Comparison of ENCODE assay signal across 18 mouse cellular contexts in genomic region chr11:86599378-86600208, GRCm38 (mm10). TPM values are rescaled to one million over a fixed set of nuclear protein-coding genes. Genes with fewer than 3 reads are reported as not detected.
A peak's percentile ranks its signal among the peaks of the same experiment; 100 is the strongest.
DNase-seq lines count a peak whose midpoint lies in the region; ATAC-seq and TF ChIP-seq lines count a peak whose summit lies in the region.
"Had no signal": no experiment of that assay in that cellular context is flagged by ENCODE, and none has a peak within 500 bp of the region (broad histone marks: within the 10 kb centered on the region; RNA-seq: fewer than 3 reads in every experiment).

No protein-coding gene starts in this region.

- DNase-seq in heart, adult 11 months, result peak; percentile 41
- no peak for DNase-seq in limb, embryonic 10.5 days (ENCODE audit: low spot score)
- DNase-seq in spleen, postnatal 36 days (ENCODE audit: low spot score in 2 of 2), result no peak
- DNase-seq: cerebellum, postnatal 25 days; heart, adult 18-20 months; lung, adult 2 months; lung, postnatal 36 days; thymus, adult 2 months had no signal

- no peak overlapping the region for H3K4me2 ChIP-seq in heart, embryonic 11.5 days
- no peak overlapping the region for H3K4me2 ChIP-seq in limb, embryonic 15.5 days
- no peak overlapping the region for H3K4me2 ChIP-seq in stomach, embryonic 15.5 days
- H3K4me2 ChIP-seq: hindbrain, embryonic 13.5 days; limb, embryonic 13.5 days; midbrain, embryonic 12.5 days had no signal

- no peak overlapping the region for H3K4me3 ChIP-seq in heart, embryonic 11.5 days (ENCODE audit: low read depth, low read length)
- no peak overlapping the region for H3K4me3 ChIP-seq in limb, embryonic 15.5 days
- H3K4me3 ChIP-seq in limb, embryonic 10.5 days, result no peak overlapping the region
- H3K4me3 ChIP-seq in embryonic fibroblast, embryonic 13.5 days (ENCODE audit: insufficient read depth, low read length), result no peak overlapping the region
- H3K4me3 ChIP-seq in stomach, embryonic 15.5 days (replicated peaks), result no peak overlapping the region
- H3K4me3 ChIP-seq: hindbrain, embryonic 13.5 days; limb, embryonic 13.5 days; midbrain, embryonic 12.5 days had no signal

- ATAC-seq in heart, embryonic 11.5 days (replicated peaks; ENCODE audit: insufficient number of reproducible peaks, low FRiP score, low TSS enrichment), result no peak
- ATAC-seq in limb, embryonic 15.5 days (ENCODE audit: insufficient number of reproducible peaks, low FRiP score, low TSS enrichment, low read depth), result no peak
- no peak; the same call in 1 of the 2 replicates for ATAC-seq in stomach, embryonic 15.5 days (ENCODE audit: insufficient read depth, low FRiP score, low read depth)
- ATAC-seq in activated CD4-positive, CD25-positive, alpha-beta regulatory T cell, adult 4 months, result no peak
- ATAC-seq: forebrain, embryonic 16.5 days; intestine, embryonic 16.5 days had no signal

- no peak overlapping the region for H3K9ac ChIP-seq in heart, embryonic 11.5 days (ENCODE audit: low read depth, low read length)
- H3K9ac ChIP-seq in limb, embryonic 15.5 days, result no peak overlapping the region
- H3K9ac ChIP-seq in stomach, embryonic 15.5 days, result no peak overlapping the region
- H3K9ac ChIP-seq: hindbrain, embryonic 13.5 days; limb, embryonic 13.5 days; midbrain, embryonic 12.5 days had no signal

- WGBS in heart, embryonic 11.5 days (ENCODE audit: insufficient replicate concordance), result 74% methylated on average over 4 of the region's 4 CpGs
- WGBS in limb, embryonic 15.5 days, result 63% methylated on average over 4 of the region's 4 CpGs
- 79% methylated on average over 4 of the region's 4 CpGs for WGBS in limb, embryonic 10.5 days
- 75% methylated on average over 4 of the region's 4 CpGs for WGBS in stomach, embryonic 15.5 days

- no peak for TF ChIP-seq CTCF in embryonic fibroblast, embryonic 13.5 days (IDR thresholded peaks at IDR 0.05; ENCODE audit: borderline replicate concordance, insufficient read depth, low read length)

- H3K4me1 ChIP-seq in heart, embryonic 11.5 days (ENCODE audit: control insufficient read depth, insufficient read depth, low read length), result no peaks in the 10 kb centered on the region
- H3K4me1 ChIP-seq in limb, embryonic 15.5 days, result 0 out of 2 replicates have a peak, but pooled peaks cover 3% of the 10 kb centered on the region
- no peaks in the 10 kb centered on the region for H3K4me1 ChIP-seq in limb, embryonic 10.5 days
- peaks cover 14% of the 10 kb centered on the region for H3K4me1 ChIP-seq in embryonic fibroblast, embryonic 13.5 days (ENCODE audit: control insufficient read depth, insufficient read depth, low read length)
- H3K4me1 ChIP-seq in stomach, embryonic 15.5 days, result no peaks in the 10 kb centered on the region
- H3K4me1 ChIP-seq: hindbrain, embryonic 13.5 days; limb, embryonic 13.5 days; midbrain, embryonic 12.5 days had no signal

- no peak overlapping the region for H3K27ac ChIP-seq in heart, embryonic 11.5 days (ENCODE audit: low read depth, low read length)
- peak overlapping the region; percentile 40; the same call in 1 of the 2 replicates for H3K27ac ChIP-seq in limb, embryonic 15.5 days
- H3K27ac ChIP-seq in limb, embryonic 10.5 days, result no peak overlapping the region
- H3K27ac ChIP-seq in embryonic fibroblast, embryonic 13.5 days (ENCODE audit: insufficient read depth, low read length), result peak overlapping the region; percentile 66
- H3K27ac ChIP-seq in stomach, embryonic 15.5 days, result peak overlapping the region; percentile 44
- H3K27ac ChIP-seq: hindbrain, embryonic 13.5 days; limb, embryonic 13.5 days; midbrain, embryonic 12.5 days had no signal

- no peaks in the 10 kb centered on the region for H3K27me3 ChIP-seq in heart, embryonic 11.5 days (ENCODE audit: control insufficient read depth, insufficient read depth, low read length)
- H3K27me3 ChIP-seq in limb, embryonic 15.5 days, result no peaks in the 10 kb centered on the region
- no peaks in the 10 kb centered on the region for H3K27me3 ChIP-seq in limb, embryonic 10.5 days (ENCODE audit: low read depth, poor library complexity, severe bottlenecking)
- no peaks in the 10 kb centered on the region for H3K27me3 ChIP-seq in stomach, embryonic 15.5 days (replicated peaks)
- H3K27me3 ChIP-seq: hindbrain, embryonic 13.5 days; limb, embryonic 13.5 days; midbrain, embryonic 12.5 days had no signal

- TF ChIP-seq POLR2A in embryonic fibroblast, embryonic 13.5 days (IDR thresholded peaks at IDR 0.05; ENCODE audit: low read depth, low read length), result peak; percentile 6; the same call in 1 of the 2 replicates

- no peaks in the 10 kb centered on the region for H3K36me3 ChIP-seq in heart, embryonic 11.5 days (ENCODE audit: control insufficient read depth, insufficient read depth, low read length)
- no peaks in the 10 kb centered on the region for H3K36me3 ChIP-seq in limb, embryonic 15.5 days
- peaks cover 7% of the 10 kb centered on the region; the same call in 1 of the 2 replicates for H3K36me3 ChIP-seq in limb, embryonic 10.5 days
- H3K36me3 ChIP-seq in stomach, embryonic 15.5 days, result no peaks in the 10 kb centered on the region
- H3K36me3 ChIP-seq: hindbrain, embryonic 13.5 days; limb, embryonic 13.5 days; midbrain, embryonic 12.5 days had no signal

- H3K9me3 ChIP-seq in heart, embryonic 11.5 days (replicated peaks; ENCODE audit: control insufficient read depth, low read length), result no peaks in the 10 kb centered on the region
- H3K9me3 ChIP-seq in limb, embryonic 15.5 days, result no peaks in the 10 kb centered on the region
- no peaks in the 10 kb centered on the region for H3K9me3 ChIP-seq in limb, embryonic 10.5 days (replicated peaks)
- H3K9me3 ChIP-seq in stomach, embryonic 15.5 days, result no peaks in the 10 kb centered on the region
- H3K9me3 ChIP-seq: hindbrain, embryonic 13.5 days; limb, embryonic 13.5 days; midbrain, embryonic 12.5 days had no signal

RNA-seq across cellular contexts. Expression of gene Tubd1, which starts 54.8 kb away (rescaled TPM):
- polyA plus RNA-seq in heart, embryonic 11.5 days (2014; fragmentation: Nextera tagmentation; extraction: Ambion mirVana), result 10.6 and 12.2 TPM in 2 replicates
- 11.1 and 11.3 TPM in 2 replicates for polyA plus RNA-seq in limb, embryonic 15.5 days (2015; fragmentation: Nextera tagmentation; extraction: Ambion mirVana)
- 9.8 and 10.8 TPM in 2 replicates for polyA plus RNA-seq in limb, embryonic 10.5 days (2016; fragmentation: Nextera tagmentation; extraction: Ambion mirVana)
- 6.4 and 8.2 TPM in 2 replicates for polyA plus RNA-seq in embryonic fibroblast, embryonic 13.5 days (2011; ENCODE audit: insufficient read length, low read depth, missing spikeins)
- polyA plus RNA-seq in stomach, embryonic 15.5 days (2015; fragmentation: Nextera tagmentation; extraction: Ambion mirVana), result 11.9 and 12.9 TPM in 2 replicates
- polyA plus RNA-seq in activated CD4-positive, CD25-positive, alpha-beta regulatory T cell, adult 4 months (2017; shearing (Covaris generic)), result 1 to 10 TPM; 5.7 to 5.9 TPM

RNA-seq across cellular contexts. Expression of gene Rps6kb1, which starts 55.0 kb away (rescaled TPM):
- 43.4 and 50.0 TPM in 2 replicates for polyA plus RNA-seq in heart, embryonic 11.5 days (2014; fragmentation: Nextera tagmentation; extraction: Ambion mirVana)
- polyA plus RNA-seq in limb, embryonic 15.5 days (2015; fragmentation: Nextera tagmentation; extraction: Ambion mirVana), result 73.2 and 74.5 TPM in 2 replicates
- 47.3 and 64.3 TPM in 2 replicates for polyA plus RNA-seq in limb, embryonic 10.5 days (2016; fragmentation: Nextera tagmentation; extraction: Ambion mirVana)
- polyA plus RNA-seq in embryonic fibroblast, embryonic 13.5 days (2011; ENCODE audit: insufficient read length, low read depth, missing spikeins), result 70.3 and 71.4 TPM in 2 replicates
- 53.7 and 62.2 TPM in 2 replicates for polyA plus RNA-seq in stomach, embryonic 15.5 days (2015; fragmentation: Nextera tagmentation; extraction: Ambion mirVana)
- polyA plus RNA-seq in activated CD4-positive, CD25-positive, alpha-beta regulatory T cell, adult 4 months (2017; shearing (Covaris generic)), result 10 to 100 TPM; 40.2 to 56.5 TPM

Comparison
In these comparisons a context has a peak if more than half of its experiments do, and no peak if none do; other contexts are left out.
1. H3K27ac ChIP-seq: peak in limb, embryonic 15.5 days (single experiment), embryonic fibroblast, embryonic 13.5 days (single experiment) and stomach, embryonic 15.5 days (single experiment); none in heart, embryonic 11.5 days (single experiment) and limb, embryonic 10.5 days (single experiment).